Mouse (Mus musculus): ENCODE results near the gene Slc6a1. TPM values are rescaled to one million over a fixed set of nuclear protein-coding genes. Genes with fewer than 3 reads are reported as not detected.

The Slc6a1 gene
- polyA plus RNA-seq, 1 experiment from 2014 or later = 41.8 TPM

- H3K4me2 ChIP-seq (replicated peaks) = 0 out of 2 replicates have a peak overlapping the region, but pooled peaks have one; percentile 34
- no peak overlapping the region for H3K4me3 ChIP-seq
- peaks cover 27% of the 10 kb centered on the region for H3K27me3 ChIP-seq
- no peak for ATAC-seq (ENCODE audit: low FRiP score, low read depth)
- no peak overlapping the region for H3K9ac ChIP-seq (replicated peaks)
- peak overlapping the region; percentile 92 for H3K27ac ChIP-seq (replicated peaks)
- no peaks in the 10 kb centered on the region for H3K9me3 ChIP-seq
- H3K4me1 ChIP-seq = peaks cover 84% of the 10 kb centered on the region
- H3K36me3 ChIP-seq = no peaks in the 10 kb centered on the region
- WGBS = 54% methylated on average over 5 of the region's 5 CpGs
Measured at GRCm38 (mm10) chr6:114291396-114291795, 9.0 kb downstream of the Slc6a1 start.

DNA sequence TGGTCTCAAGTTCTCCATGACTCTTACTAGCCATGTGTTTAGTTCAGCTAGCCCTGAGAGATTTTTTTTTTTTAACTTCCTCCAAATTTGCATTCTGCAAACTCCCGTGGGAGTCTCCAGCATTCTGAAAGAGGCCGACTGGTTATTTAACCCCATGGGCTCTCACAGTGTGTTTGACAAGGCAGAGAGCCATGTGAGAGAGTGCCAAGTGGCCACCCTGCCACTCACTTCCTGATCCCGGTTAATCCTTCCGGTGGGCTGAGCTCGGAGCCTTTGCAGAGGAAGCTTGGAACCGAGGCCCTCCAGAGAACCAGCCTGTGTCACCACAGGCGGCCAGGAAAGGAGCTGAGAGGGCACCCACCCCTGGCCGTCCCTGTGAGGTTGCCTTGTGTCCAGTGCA, 11.1 kb downstream of the Slc6a1 start:
- WGBS = 24% methylated on average over 8 of the region's 8 CpGs
- H3K4me1 ChIP-seq = peaks cover 91% of the 10 kb centered on the region

GRCm38 (mm10) chr6:114295086-114295485, 12.7 kb downstream of the Slc6a1 start:
- Histone ChIP-seq H3K9ac (replicated peaks) (no peak overlapping the region), H3K27ac (replicated peaks) (no peak overlapping the region), H3K27me3 (0 out of 2 replicates have a peak, but pooled peaks cover 12% of the 10 kb centered on the region), H3K4me1 (peaks cover 77% of the 10 kb centered on the region), H3K9me3 (no peaks in the 10 kb centered on the region), H3K4me3 (no peak overlapping the region), H3K36me3 (no peaks in the 10 kb centered on the region; the same call in 1 of the 2 replicates), H3K4me2 (replicated peaks) (no peak overlapping the region)
- no peak for ATAC-seq (ENCODE audit: low FRiP score, low read depth)
- 81% methylated on average over 4 of the region's 4 CpGs for WGBS

More for the DNA sequence above, 11.1 kb downstream of the Slc6a1 start:
- Histone ChIP-seq H3K36me3 (no peaks in the 10 kb centered on the region), H3K27ac (replicated peaks) (0 out of 2 replicates have a peak overlapping the region, but pooled peaks have one; percentile 2), H3K9me3 (no peaks in the 10 kb centered on the region), H3K27me3 (0 out of 2 replicates have a peak, but pooled peaks cover 12% of the 10 kb centered on the region), H3K4me3 (no peak overlapping the region), H3K4me2 (replicated peaks) (no peak overlapping the region), H3K9ac (replicated peaks) (no peak overlapping the region)
- ATAC-seq (ENCODE audit: low FRiP score, low read depth) = no peak

DNA sequence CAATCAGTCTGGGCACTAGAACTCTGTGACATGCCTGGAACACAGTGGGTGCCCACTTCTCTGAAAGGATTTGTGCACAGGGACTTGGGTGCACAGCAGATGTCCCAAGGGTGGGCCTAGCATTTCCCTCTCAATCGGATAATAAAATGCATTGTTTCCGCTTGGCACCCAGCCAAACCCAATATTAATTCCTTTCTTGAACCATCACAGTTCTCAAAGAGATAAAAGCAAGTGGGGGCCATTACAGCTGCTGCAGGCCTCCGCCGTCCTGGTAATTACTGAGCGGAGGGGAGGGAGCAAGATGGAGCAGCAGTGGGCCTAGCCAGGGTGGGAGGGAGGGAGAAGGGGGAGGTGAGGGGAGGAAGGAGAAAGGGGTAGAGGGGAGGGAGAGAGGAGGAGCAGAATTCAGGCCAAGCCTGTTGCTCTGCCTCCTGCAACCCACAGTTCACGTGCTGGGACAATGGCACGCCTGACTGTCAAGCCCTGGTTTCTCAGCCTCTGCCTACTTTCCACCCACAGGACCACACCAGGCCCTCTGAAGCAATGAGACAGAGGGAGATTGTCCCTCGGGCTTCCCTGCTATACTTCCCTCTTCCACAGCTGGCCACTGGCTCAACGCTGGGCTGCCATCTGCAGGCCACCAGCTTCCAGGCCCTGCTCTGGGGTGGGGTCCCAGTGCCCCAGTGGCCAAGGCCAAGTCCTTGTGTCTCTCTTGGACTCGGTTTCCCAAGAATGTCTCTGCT, 15.0 kb downstream of the Slc6a1 start:
- 33% methylated on average over 10 of the region's 10 CpGs for WGBS
- Histone ChIP-seq H3K4me3 (no peak overlapping the region), H3K9ac (replicated peaks) (no peak overlapping the region), H3K27me3 (0 out of 2 replicates have a peak, but pooled peaks cover 12% of the 10 kb centered on the region), H3K4me2 (replicated peaks) (0 out of 2 replicates have a peak overlapping the region, but pooled peaks have one; percentile 2), H3K4me1 (peaks cover 58% of the 10 kb centered on the region), H3K9me3 (no peaks in the 10 kb centered on the region), H3K36me3 (peaks cover 3% of the 10 kb centered on the region; the same call in 1 of the 2 replicates), H3K27ac (replicated peaks) (peak overlapping the region; percentile 83)
- peak; percentile 71 for ATAC-seq (ENCODE audit: low FRiP score, low read depth)

- peaks cover 11% of the 10 kb centered on the region; the same call in 1 of the 2 replicates for H3K27me3 ChIP-seq
Measured at GRCm38 (mm10) chr6:114299699-114300098, 17.3 kb downstream of the Slc6a1 start.

DNA sequence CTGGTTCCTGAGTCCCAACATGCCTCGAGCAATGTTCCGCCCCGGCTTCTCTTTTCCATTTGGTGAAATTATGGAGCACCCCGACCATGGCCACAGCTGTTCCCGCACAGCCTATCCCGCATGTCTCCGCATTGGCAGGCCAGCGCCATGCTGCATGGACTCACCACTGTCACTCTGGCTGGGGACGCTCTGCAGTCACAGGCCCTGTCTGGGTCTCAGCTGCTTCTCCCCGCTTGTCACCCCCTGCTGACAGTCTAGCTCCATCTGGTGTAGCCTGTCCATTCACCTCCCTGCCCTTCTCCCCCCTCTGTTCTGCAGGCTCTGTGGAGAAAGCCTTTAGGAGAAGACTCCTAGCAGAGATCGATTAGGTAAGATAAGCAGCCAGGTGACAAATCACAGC, 18.3 kb downstream of the Slc6a1 start:
- H3K27ac ChIP-seq (replicated peaks) = no peak overlapping the region; the same call in 1 of the 2 replicates
- ATAC-seq (ENCODE audit: low FRiP score, low read depth) = no peak
- peaks cover 33% of the 10 kb centered on the region for H3K4me1 ChIP-seq
- no peaks in the 10 kb centered on the region for H3K9me3 ChIP-seq
- no peak overlapping the region for H3K4me2 ChIP-seq (replicated peaks)
- peaks cover 21% of the 10 kb centered on the region for H3K36me3 ChIP-seq
- no peak overlapping the region for H3K4me3 ChIP-seq
- peaks cover 13% of the 10 kb centered on the region; the same call in 1 of the 2 replicates for H3K27me3 ChIP-seq
- 68% methylated on average over 11 of the region's 11 CpGs for WGBS
- no peak overlapping the region for H3K9ac ChIP-seq (replicated peaks)

More at GRCm38 (mm10) chr6:114299699-114300098, 17.3 kb downstream of the Slc6a1 start:
- Histone ChIP-seq H3K36me3 (peaks cover 14% of the 10 kb centered on the region), H3K9ac (replicated peaks) (no peak overlapping the region), H3K4me3 (no peak overlapping the region), H3K4me1 (peaks cover 38% of the 10 kb centered on the region), H3K27ac (replicated peaks) (no peak overlapping the region), H3K9me3 (no peaks in the 10 kb centered on the region), H3K4me2 (replicated peaks) (no peak overlapping the region)
- no peak for ATAC-seq (ENCODE audit: low FRiP score, low read depth)
- WGBS = 89% methylated on average over 5 of the region's 5 CpGs

DNA sequence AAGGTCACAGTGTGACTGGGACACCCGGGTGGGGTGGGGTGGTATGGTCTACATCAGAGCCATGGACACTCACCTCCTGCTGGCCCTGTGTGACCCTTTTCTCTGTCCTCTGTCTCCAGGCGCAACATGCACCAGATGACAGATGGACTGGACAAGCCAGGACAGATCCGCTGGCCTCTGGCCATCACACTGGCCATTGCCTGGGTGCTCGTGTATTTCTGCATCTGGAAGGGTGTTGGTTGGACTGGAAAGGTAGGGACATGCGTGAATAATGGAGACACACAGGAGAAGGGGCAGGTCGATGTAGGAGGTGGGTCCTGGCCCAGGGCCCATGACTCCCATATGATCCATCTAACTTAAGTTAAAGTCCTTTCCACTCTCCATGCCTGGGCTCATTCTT, 22.2 kb downstream of the Slc6a1 start:
- H3K36me3 ChIP-seq = peaks cover 33% of the 10 kb centered on the region
- peaks cover 33% of the 10 kb centered on the region for H3K27me3 ChIP-seq
- H3K9me3 ChIP-seq = no peaks in the 10 kb centered on the region
- ATAC-seq (ENCODE audit: low FRiP score, low read depth) = no peak
- no peak overlapping the region for H3K4me3 ChIP-seq
- no peak overlapping the region for H3K9ac ChIP-seq (replicated peaks)
- peaks cover 3% of the 10 kb centered on the region; the same call in 1 of the 2 replicates for H3K4me1 ChIP-seq
- WGBS = 85% methylated on average over 6 of the region's 6 CpGs
- no peak overlapping the region for H3K4me2 ChIP-seq (replicated peaks)
- H3K27ac ChIP-seq (replicated peaks) = no peak overlapping the region

GRCm38 (mm10) chr6:114320511-114320910, 38.1 kb downstream of the Slc6a1 start:
- Histone ChIP-seq H3K36me3 (no peaks in the 10 kb centered on the region), H3K4me2 (replicated peaks) (no peak overlapping the region), H3K4me1 (no peaks in the 10 kb centered on the region), H3K9ac (replicated peaks) (no peak overlapping the region), H3K4me3 (no peak overlapping the region), H3K27ac (replicated peaks) (no peak overlapping the region), H3K9me3 (no peaks in the 10 kb centered on the region), H3K27me3 (peaks cover 3% of the 10 kb centered on the region; the same call in 1 of the 2 replicates)
- WGBS = 52% methylated on average over 5 of the region's 5 CpGs
- ATAC-seq (ENCODE audit: low FRiP score, low read depth) = 0 out of 2 replicates have a peak, but pooled peaks have one; percentile 27

- Histone ChIP-seq H3K9ac (replicated peaks) (no peak overlapping the region), H3K4me2 (replicated peaks) (no peak overlapping the region), H3K4me3 (no peak overlapping the region), H3K9me3 (no peaks in the 10 kb centered on the region), H3K27ac (replicated peaks) (no peak overlapping the region), H3K27me3 (peaks cover 3% of the 10 kb centered on the region; the same call in 1 of the 2 replicates), H3K4me1 (no peaks in the 10 kb centered on the region), H3K36me3 (no peaks in the 10 kb centered on the region)
- no peak for ATAC-seq (ENCODE audit: low FRiP score, low read depth)
- WGBS = 99% methylated on average over 3 of the region's 3 CpGs
Measured at GRCm38 (mm10) chr6:114321146-114321545, 38.7 kb downstream of the Slc6a1 start.

- WGBS = 81% methylated on average over 3 of the region's 3 CpGs
- no peak for ATAC-seq (ENCODE audit: low FRiP score, low read depth)
- no peaks in the 10 kb centered on the region for H3K27me3 ChIP-seq
Measured at GRCm38 (mm10) chr6:114322914-114323313, 40.5 kb downstream of the Slc6a1 start.

DNA sequence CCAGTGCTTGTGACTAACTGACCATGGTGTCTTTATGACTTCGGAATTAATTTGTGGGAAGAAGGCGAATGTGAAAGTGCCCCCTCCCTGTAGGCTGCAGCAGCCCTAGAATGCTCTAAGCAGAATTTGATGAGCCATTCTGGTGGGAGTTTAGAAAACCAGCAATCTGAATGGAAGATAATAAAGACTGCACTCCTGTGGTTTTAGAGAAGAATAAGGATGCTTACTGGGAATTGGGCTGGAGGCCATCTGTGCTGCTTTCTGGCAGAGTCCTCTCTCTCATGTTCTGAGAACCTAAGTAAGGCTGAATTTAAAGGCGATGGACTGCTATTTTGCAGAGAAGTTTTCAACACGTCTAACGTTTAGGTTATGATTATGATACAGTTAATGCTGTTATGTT, 42.4 kb downstream of the Slc6a1 start:
- Histone ChIP-seq H3K36me3 (no peaks in the 10 kb centered on the region), H3K9me3 (no peaks in the 10 kb centered on the region), H3K4me2 (replicated peaks) (no peak overlapping the region), H3K4me1 (peaks cover 5% of the 10 kb centered on the region), H3K27ac (replicated peaks) (no peak overlapping the region), H3K27me3 (no peaks in the 10 kb centered on the region), H3K9ac (replicated peaks) (no peak overlapping the region), H3K4me3 (no peak overlapping the region)
- ATAC-seq (ENCODE audit: low FRiP score, low read depth) = no peak
- whole genome bisulfite sequencing = 92% methylated on average over 5 of the region's 5 CpGs

More at GRCm38 (mm10) chr6:114322914-114323313, 40.5 kb downstream of the Slc6a1 start:
- Histone ChIP-seq H3K9ac (replicated peaks) (no peak overlapping the region), H3K4me1 (no peaks in the 10 kb centered on the region), H3K4me3 (no peak overlapping the region), H3K4me2 (replicated peaks) (no peak overlapping the region), H3K9me3 (no peaks in the 10 kb centered on the region), H3K27ac (replicated peaks) (no peak overlapping the region), H3K36me3 (no peaks in the 10 kb centered on the region)
